Mouse (Mus musculus) adrenal gland, postnatal 10 days (tissue): ENCODE data around the gene Prr5. TPM values are rescaled to one million over a fixed set of nuclear protein-coding genes. Genes with fewer than 3 reads are reported as not detected.

Experiments
- DNase-seq: peaks from one replicate; pipeline ENCODE4 v3.0.0; 2021; ENCODE audit warnings: mixed read lengths
- total RNA-seq, 2 experiments: library from RNA; stranded (reverse); gene quantifications; 2 replicates each; pipeline ENCODE4 v1.2.3; 2021

The Prr5 gene
- total RNA-seq, 2 experiments from 2014 or later: 11.4 to 12.1 TPM

GRCm38 (mm10) chr15:84657384-84658064 lies 11.9 kb upstream of the Prr5 start:
- no peak for DNase-seq

GRCm38 (mm10) chr15:84658655-84659054 lies 10.8 kb upstream of the Prr5 start:
- no peak for DNase-seq

GRCm38 (mm10) chr15:84659856-84660255 lies 9.6 kb upstream of the Prr5 start:
- DNase-seq: no peak

GRCm38 (mm10) chr15:84661274-84661673 lies 8.1 kb upstream of the Prr5 start:
- no peak for DNase-seq

- peak; percentile 84 for DNase-seq
These were observed 6.3 kb upstream of the Prr5 start for GRCm38 (mm10) chr15:84662952-84663684.

GRCm38 (mm10) chr15:84663685-84664060 lies 5.7 kb upstream of the Prr5 start:
- DNase-seq: no peak

- no peak for DNase-seq
These were observed 4.6 kb upstream of the Prr5 start for GRCm38 (mm10) chr15:84664542-84665460.

- no peak for DNase-seq
These were observed 3.8 kb upstream of the Prr5 start for GRCm38 (mm10) chr15:84665662-84666061.

GRCm38 (mm10) chr15:84666065-84666464 lies 3.4 kb upstream of the Prr5 start:
- DNase-seq: no peak

- no peak for DNase-seq
These were observed 1.8 kb upstream of the Prr5 start for GRCm38 (mm10) chr15:84667601-84668000.

- no peak for DNase-seq
These were observed 594 bp downstream of the Prr5 start for GRCm38 (mm10) chr15:84669771-84670656.

- no peak for DNase-seq
These were observed 1.2 kb downstream of the Prr5 start for GRCm38 (mm10) chr15:84670657-84671055.

GRCm38 (mm10) chr15:84671401-84672307 lies 2.2 kb downstream of the Prr5 start:
- DNase-seq: peak; percentile 76

- DNase-seq: no peak
These were observed 2.8 kb downstream of the Prr5 start for GRCm38 (mm10) chr15:84672308-84672615.

GRCm38 (mm10) chr15:84672616-84673015 lies 3.2 kb downstream of the Prr5 start:
- peak; percentile 57 for DNase-seq

GRCm38 (mm10) chr15:84674329-84675067 lies 5.1 kb downstream of the Prr5 start:
- no peak for DNase-seq

- DNase-seq: no peak
These were observed 5.9 kb downstream of the Prr5 start for GRCm38 (mm10) chr15:84675317-84675716.

GRCm38 (mm10) chr15:84677943-84678342 lies 8.5 kb downstream of the Prr5 start:
- DNase-seq: no peak

GRCm38 (mm10) chr15:84679090-84679489 lies 9.7 kb downstream of the Prr5 start:
- no peak for DNase-seq

- no peak for DNase-seq
These were observed 10.4 kb downstream of the Prr5 start for GRCm38 (mm10) chr15:84679794-84680193.
